Mouse (Mus musculus) spleen, postnatal 10 days (tissue): Measurements from ENCODE around the gene E2f8.

ENCODE experiments used
- DNase-seq, 2 experiments: peaks; one replicate each; pipeline ENCODE4 v3.0.0; 2021 to 2022; ENCODE audit warnings: low spot score in 2 of 2

Gene E2f8

GRCm38 (mm10) chr7:48855461-48855860, 25.9 kb downstream of the E2f8 start:
- DNase-seq, result no peak

- DNase-seq, result no peak
Measured at GRCm38 (mm10) chr7:48853496-48853895, 27.9 kb downstream of the E2f8 start.

GRCm38 (mm10) chr7:48851529-48852104, 29.8 kb downstream of the E2f8 start:
- no peak for DNase-seq

GRCm38 (mm10) chr7:48847820-48848650, 33.4 kb downstream of the E2f8 start, which contains the start of gene Csrp3:
Csrp3 (minus strand) TSS chr7:48848033.
- DNase-seq, result no peak

- DNase-seq, result no peak
Measured at GRCm38 (mm10) chr7:48846755-48847154, 34.6 kb downstream of the E2f8 start.

- DNase-seq, result no peak
Measured at GRCm38 (mm10) chr7:48845213-48845973, 36.0 kb downstream of the E2f8 start.

GRCm38 (mm10) chr7:48843541-48843940, 37.9 kb downstream of the E2f8 start:
- DNase-seq, result no peak

- no peak for DNase-seq
Measured at GRCm38 (mm10) chr7:48842353-48842752, 39.0 kb downstream of the E2f8 start.

GRCm38 (mm10) chr7:48841538-48841937, 39.9 kb downstream of the E2f8 start:
- DNase-seq, result no peak

GRCm38 (mm10) chr7:48840545-48840944, 40.9 kb downstream of the E2f8 start:
- DNase-seq, result no peak

- DNase-seq, result no peak
Measured at GRCm38 (mm10) chr7:48838434-48838833, 43.0 kb downstream of the E2f8 start.

GRCm38 (mm10) chr7:48836949-48837348, 44.4 kb downstream of the E2f8 start:
- DNase-seq, result no peak

GRCm38 (mm10) chr7:48834989-48835626, 46.3 kb downstream of the E2f8 start:
- DNase-seq, result no peak

- no peak for DNase-seq
Measured at GRCm38 (mm10) chr7:48834371-48834970, 46.9 kb downstream of the E2f8 start.

- no peak for DNase-seq
Measured at GRCm38 (mm10) chr7:48832735-48833134, 48.7 kb downstream of the E2f8 start.

- no peak for DNase-seq
Measured at GRCm38 (mm10) chr7:48830395-48830794, 51.0 kb downstream of the E2f8 start.

- no peak for DNase-seq
Measured at GRCm38 (mm10) chr7:48829177-48829910, 52.1 kb downstream of the E2f8 start.

- DNase-seq, result no peak
Measured at GRCm38 (mm10) chr7:48825170-48825569, 56.2 kb downstream of the E2f8 start.

- DNase-seq, result no peak
Measured at GRCm38 (mm10) chr7:48824671-48825070, 56.7 kb downstream of the E2f8 start.

GRCm38 (mm10) chr7:48823621-48824020, 57.8 kb downstream of the E2f8 start:
- no peak for DNase-seq

GRCm38 (mm10) chr7:48821654-48822053, 59.7 kb downstream of the E2f8 start:
- no peak for DNase-seq
